Mouse (Mus musculus): ENCODE results near the gene Hist2h2aa1. TPM values are rescaled to one million over a fixed set of nuclear protein-coding genes. Genes with fewer than 3 reads are reported as not detected.

Hist2h2aa1 gene
- 10 to 100 TPM in 1 of 2 experiments, 1 to 10 TPM in 1; 6.3 to 13.0 TPM for total RNA-seq (2023)

GRCm38 (mm10) chr3:96245003-96245886, at the start of gene Hist2h2aa1:
Gene Hist2h2aa1, plus strand, starts transcription at chr3:96245497.

GRCm38 (mm10) chr3:96219661-96220130, 25.6 kb upstream of the Hist2h2aa1 start, which contains the start of the genes Bola1 and Hist2h2ab:
Gene Bola1, minus strand, starts transcription at chr3:96219709.
Gene Hist2h2ab, plus strand, starts transcription at chr3:96219865.

GRCm38 (mm10) chr3:96220765-96221639, 24.3 kb upstream of the Hist2h2aa1 start, which contains the start of the genes Hist2h2ac and Hist2h2be:
Gene Hist2h2ac, minus strand, starts transcription at chr3:96220880.
Gene Hist2h2be, plus strand, starts transcription at chr3:96221119.

GRCm38 (mm10) chr3:96238954-96239793, 6.1 kb upstream of the Hist2h2aa1 start, which contains the start of gene Hist2h3c2:
Gene Hist2h3c2, minus strand, starts transcription at chr3:96239127.

GRCm38 (mm10) chr3:96239949-96240798, 5.1 kb upstream of the Hist2h2aa1 start, which contains the start of gene Hist2h2aa2:
Gene Hist2h2aa2, minus strand, starts transcription at chr3:96240276.

GRCm38 (mm10) chr3:96246427-96246856, 1.1 kb downstream of the Hist2h2aa1 start, which contains the start of gene Hist2h3c1:
Gene Hist2h3c1, plus strand, starts transcription at chr3:96246685.

GRCm38 (mm10) chr3:96262979-96263550, 17.8 kb downstream of the Hist2h2aa1 start, which contains the start of gene Hist2h4:
Gene Hist2h4, minus strand, starts transcription at chr3:96263311.

GRCm38 (mm10) chr3:96268051-96268775, 22.9 kb downstream of the Hist2h2aa1 start, which contains the start of gene Hist2h3b:
Gene Hist2h3b, plus strand, starts transcription at chr3:96268654.

GRCm38 (mm10) chr3:96269511-96270474, 24.5 kb downstream of the Hist2h2aa1 start, which contains the start of gene Hist2h2bb:
Gene Hist2h2bb, plus strand, starts transcription at chr3:96269752.

GRCm38 (mm10) chr3:96293787-96294186, 48.5 kb downstream of the Hist2h2aa1 start, which contains the start of gene Fcgr1:
Gene Fcgr1, minus strand, starts transcription at chr3:96293969.

Other genes with a start within 250 kb of the Hist2h2aa1 start
- gene Plekho1, start 249.5 kb upstream of the Hist2h2aa1 start, total RNA-seq (2023): 10 to 100 TPM; 51.4 to 57.8 TPM
- gene Vps45, start 187.0 kb upstream of the Hist2h2aa1 start, total RNA-seq (2023): 10 to 100 TPM; 13.5 to 17.9 TPM
- gene Otud7b, start 141.0 kb upstream of the Hist2h2aa1 start, total RNA-seq (2023): 10 to 100 TPM; 15.9 to 17.8 TPM
- not detected for gene Mtmr11, start 83.5 kb upstream of the Hist2h2aa1 start, total RNA-seq (2023)
- gene Sf3b4, start 73.2 kb upstream of the Hist2h2aa1 start, total RNA-seq (2023): 10 to 100 TPM; 39.0 to 40.5 TPM
- gene Sv2a, start 64.3 kb upstream of the Hist2h2aa1 start, total RNA-seq (2023): under 1 TPM; 0.42 to 0.75 TPM
- gene Bola1, start 25.8 kb upstream of the Hist2h2aa1 start, total RNA-seq (2023): 10 to 100 TPM in 1 of 2 experiments, 1 to 10 TPM in 1; 5.7 to 11.1 TPM
- gene Hist2h2ab, start 25.6 kb upstream of the Hist2h2aa1 start, total RNA-seq (2023): 10 to 100 TPM; 20.9 to 23.1 TPM
- gene Hist2h2ac, start 24.6 kb upstream of the Hist2h2aa1 start, total RNA-seq (2023): 100 to 1,000 TPM; 424 to 490 TPM
- 1 to 10 TPM; 3.7 to 6.5 TPM for gene Hist2h2be, start 24.4 kb upstream of the Hist2h2aa1 start, total RNA-seq (2023)
- 100 to 1,000 TPM; 496 to 503 TPM for gene Hist2h3c2, start 6.4 kb upstream of the Hist2h2aa1 start, total RNA-seq (2023)
- 1,000 to 10,000 TPM; 3,196 to 3,522 TPM for gene Hist2h2aa2, start 5.2 kb upstream of the Hist2h2aa1 start, total RNA-seq (2023)
- gene Hist2h3c1, start 1.2 kb downstream of the Hist2h2aa1 start, total RNA-seq (2023): not detected
- 100 to 1,000 TPM; 251 to 296 TPM for gene Hist2h4, start 17.8 kb downstream of the Hist2h2aa1 start, total RNA-seq (2023)
- 1,000 to 10,000 TPM; 2,401 to 2,465 TPM for gene Hist2h3b, start 23.2 kb downstream of the Hist2h2aa1 start, total RNA-seq (2023)
- gene Hist2h2bb, start 24.3 kb downstream of the Hist2h2aa1 start, total RNA-seq (2023): 1,000 to 10,000 TPM; 1,933 to 2,040 TPM
- 1 to 10 TPM; 3.4 to 4.2 TPM for gene Fcgr1, start 48.5 kb downstream of the Hist2h2aa1 start, total RNA-seq (2023)
- not detected for gene BC107364, start 206.8 kb downstream of the Hist2h2aa1 start, total RNA-seq (2023)